Mouse (Mus musculus) lung, postnatal 0 days (tissue): Measurements from ENCODE around the gene Igsf8. TPM values are rescaled to one million over a fixed set of nuclear protein-coding genes. Genes with fewer than 3 reads are reported as not detected.

ENCODE experiments used
- ATAC-seq: fragments of 200-750 bp; cut with Nextera tagmentation; 2 replicates; pipeline ENCODE4 v1.8.0; 2017; ENCODE audit warnings: moderate library complexity
- DNase-seq: peaks from one replicate; pipeline ENCODE4 v3.0.0-alpha.2; 2016; ENCODE audit warnings: low spot score
- H3K27ac ChIP-seq: fragments of 300-500 bp; sonication (generic); 2 replicates; pipeline ENCODE4 v1.5.1; 2014; ENCODE audit warnings: antibody characterized with exemption, mild to moderate bottlenecking, low read length, mixed read lengths
- H3K27me3 ChIP-seq: fragments of 300-500 bp; sonication (generic); replicated peaks from 2 replicates; pipeline ENCODE4 v1.6.1; 2014; ENCODE audit warnings: low read length, mixed read lengths; ENCODE audit not compliant: insufficient read depth
- H3K36me3 ChIP-seq: fragments of 300-500 bp; sonication (generic); 2 replicates; pipeline ENCODE4 v1.6.1; 2014; ENCODE audit warnings: low read length, mixed read lengths; ENCODE audit not compliant: insufficient read depth
- H3K4me1 ChIP-seq: fragments of 300-500 bp; sonication (generic); 2 replicates; pipeline ENCODE4 v1.6.1; 2014; ENCODE audit warnings: antibody characterized with exemption, low read depth, low read length, mixed read lengths; ENCODE audit not compliant: insufficient read depth
- H3K4me2 ChIP-seq: fragments of 300-500 bp; sonication (generic); replicated peaks from 2 replicates; pipeline ENCODE4 v1.6.1; 2014; ENCODE audit warnings: low read depth, mild to moderate bottlenecking, low read length, moderate library complexity, mixed read lengths
- H3K4me3 ChIP-seq: fragments of 300-500 bp; sonication (generic); 2 replicates; pipeline ENCODE4 v1.5.1; 2014; ENCODE audit warnings: low read depth, low read length
- H3K9ac ChIP-seq: fragments of 300-500 bp; sonication (generic); replicated peaks from 2 replicates; pipeline ENCODE4 v1.6.1; 2014; ENCODE audit warnings: low read depth, mild to moderate bottlenecking
- H3K9me3 ChIP-seq: fragments of 300-500 bp; sonication (generic); 2 replicates; pipeline ENCODE4 v1.6.1; 2016; ENCODE audit warnings: low read length, mixed read lengths
- CTCF ChIP-seq: IDR thresholded peaks from 2 replicates; pipeline ENCODE4 v1.5.1; 2016; ENCODE audit warnings: antibody characterized with exemption, mild to moderate bottlenecking
- EP300 ChIP-seq: IDR thresholded peaks from 2 replicates; pipeline ENCODE4 v1.6.1; 2016; ENCODE audit warnings: antibody characterized with exemption, mild to moderate bottlenecking, control low read depth
- WGBS: fragments of 180-500 bp; shearing (Covaris S2); extraction: QIAGEN DNeasy Blood & Tissue Kit; methylation state at CpG from one replicate; pipeline ENCODE4 v1.1.7; 2014; 5-methylcytosine and 5-hydroxymethylcytosine counted together
- polyA plus RNA-seq: library from polyadenylated mRNA; unstranded; fragments of >200 nt; fragmentation: Nextera tagmentation; extraction: Ambion mirVana; gene quantifications from 2 replicates; pipeline ENCODE4 v1.2.1, GENCODE M21; 2015

Igsf8 gene
- polyA plus RNA-seq, 1 experiment from 2014 or later, result 30.0 TPM

DNA sequence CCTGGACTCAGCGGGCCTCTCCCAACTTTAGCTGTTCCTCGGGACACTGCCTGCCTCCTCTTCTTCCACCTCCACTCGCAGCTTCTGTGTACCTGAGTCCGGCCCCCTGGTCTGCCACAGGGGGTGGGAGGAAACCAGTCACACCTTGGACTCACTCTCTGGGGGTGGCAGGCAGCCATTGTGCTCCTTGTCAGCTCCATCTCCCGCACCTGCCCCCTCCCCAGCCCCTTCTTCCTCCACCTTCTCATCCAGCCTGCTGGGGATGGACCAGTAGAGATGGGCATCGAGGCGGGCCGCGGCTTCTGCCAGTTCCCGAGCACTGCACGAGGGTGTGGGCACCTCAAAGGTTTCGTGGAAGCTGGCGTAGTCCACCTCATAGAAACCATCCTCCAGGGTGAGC, 61.3 kb downstream of the Igsf8 start:
- H3K4me1 ChIP-seq, result no peaks in the 10 kb centered on the region; the same call in 1 of the 2 replicates
- no peak for DNase-seq
- H3K9me3 ChIP-seq, result no peaks in the 10 kb centered on the region
- peaks cover 24% of the 10 kb centered on the region; the same call in 1 of the 2 replicates for H3K27me3 ChIP-seq
- no peak overlapping the region for H3K27ac ChIP-seq
- H3K4me3 ChIP-seq, result no peak overlapping the region
- WGBS, result 57% methylated on average over 13 of the region's 13 CpGs
- no peak overlapping the region for H3K9ac ChIP-seq
- no peak for ATAC-seq
- H3K4me2 ChIP-seq, result no peak overlapping the region
- H3K36me3 ChIP-seq, result no peaks in the 10 kb centered on the region
- no peak for TF ChIP-seq CTCF
- TF ChIP-seq EP300, result no peak

DNA sequence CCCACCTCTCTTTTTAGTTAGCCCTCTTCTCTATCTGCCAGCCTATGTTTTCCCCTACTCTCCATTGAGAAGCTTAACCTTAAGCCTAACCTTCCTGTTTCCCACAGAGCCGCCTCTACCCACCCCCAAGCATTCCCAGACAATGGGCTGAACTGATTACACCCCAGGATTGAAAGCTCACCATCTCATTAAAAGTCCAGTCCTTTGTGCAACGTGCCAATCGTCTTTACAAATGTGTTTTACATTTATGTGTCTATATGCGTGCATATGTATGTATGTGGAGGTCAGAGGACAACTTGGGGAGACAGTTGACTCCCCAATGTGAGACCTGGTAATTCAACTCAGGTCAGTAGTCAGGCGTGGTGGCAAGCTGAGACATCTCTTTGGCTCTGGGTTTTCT, 61.9 kb downstream of the Igsf8 start:
- Histone ChIP-seq H3K9me3 (no peaks in the 10 kb centered on the region), H3K4me3 (no peak overlapping the region), H3K27ac (no peak overlapping the region), H3K27me3 (peaks cover 30% of the 10 kb centered on the region; the same call in 1 of the 2 replicates), H3K4me2 (no peak overlapping the region), H3K4me1 (no peaks in the 10 kb centered on the region; the same call in 1 of the 2 replicates), H3K36me3 (no peaks in the 10 kb centered on the region), H3K9ac (no peak overlapping the region)
- ATAC-seq (no peak), DNase-seq (no peak)
- 51% methylated on average over 5 of the region's 5 CpGs for WGBS
- no peak for TF ChIP-seq CTCF
- no peak for TF ChIP-seq EP300

DNA sequence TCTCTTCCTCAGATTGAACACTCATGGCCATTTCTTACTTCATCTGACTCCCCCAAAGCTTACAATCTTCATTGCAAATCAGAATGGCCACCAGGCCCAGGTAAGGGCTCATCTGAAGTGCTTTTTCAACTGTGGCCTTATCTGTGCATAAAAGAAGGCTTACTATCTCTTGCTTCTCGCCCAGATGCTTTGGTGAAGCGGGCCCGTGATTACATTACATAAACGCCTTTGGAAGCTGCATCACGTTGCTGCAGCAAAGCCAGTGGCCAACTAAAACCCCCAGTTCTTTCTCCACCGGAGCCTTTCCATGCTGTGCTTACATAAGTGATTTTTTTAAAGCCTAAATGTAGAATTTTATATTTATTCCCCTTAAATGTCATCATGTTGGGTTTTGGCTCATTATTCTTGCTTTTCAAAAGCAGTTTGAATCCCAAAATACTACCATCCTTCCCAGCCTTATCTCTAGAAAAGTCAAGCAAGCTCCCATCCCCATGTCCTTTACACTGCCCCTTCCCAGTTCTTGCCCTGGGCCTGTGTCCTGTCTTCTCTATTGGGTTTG, 62.4 kb downstream of the Igsf8 start:
- no peak overlapping the region for H3K27ac ChIP-seq
- TF ChIP-seq EP300, result no peak
- no peak for TF ChIP-seq CTCF
- H3K4me3 ChIP-seq, result no peak overlapping the region
- H3K9me3 ChIP-seq, result no peaks in the 10 kb centered on the region
- no peaks in the 10 kb centered on the region for H3K36me3 ChIP-seq
- DNase-seq, result no peak
- H3K4me2 ChIP-seq, result no peak overlapping the region
- H3K27me3 ChIP-seq, result peaks cover 35% of the 10 kb centered on the region; the same call in 1 of the 2 replicates
- no peak overlapping the region for H3K9ac ChIP-seq
- H3K4me1 ChIP-seq, result no peaks in the 10 kb centered on the region; the same call in 1 of the 2 replicates
- ATAC-seq, result no peak
- 55% methylated on average over 6 of the region's 6 CpGs for WGBS

DNA sequence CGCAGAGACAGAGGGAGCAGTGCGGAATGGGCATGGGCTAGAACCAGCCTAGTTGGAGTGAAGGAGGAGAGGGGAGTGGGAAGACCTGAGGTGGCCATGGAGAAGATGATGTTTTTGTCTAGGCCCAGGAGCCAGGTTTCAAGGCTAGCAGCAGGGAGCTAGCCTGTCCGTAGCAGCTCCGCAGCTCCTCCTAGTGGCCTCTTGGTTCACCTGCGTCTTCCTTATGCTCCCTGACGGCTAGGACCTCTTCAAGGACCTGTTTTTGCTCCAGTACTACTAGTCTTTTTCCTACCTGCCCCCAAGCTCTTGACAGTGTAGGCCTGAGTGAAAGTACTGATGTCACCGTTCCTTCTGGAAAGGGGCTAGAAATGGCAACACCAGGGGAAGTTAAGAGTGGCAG, 63.3 kb downstream of the Igsf8 start:
- H3K36me3 ChIP-seq, result no peaks in the 10 kb centered on the region
- no peaks in the 10 kb centered on the region for H3K9me3 ChIP-seq
- no peak overlapping the region for H3K27ac ChIP-seq
- TF ChIP-seq EP300 (no peak), CTCF (peak; percentile 95)
- H3K4me2 ChIP-seq, result no peak overlapping the region
- WGBS, result 14% methylated on average over 7 of the region's 7 CpGs
- no peak overlapping the region for H3K4me3 ChIP-seq
- peaks cover 39% of the 10 kb centered on the region; the same call in 1 of the 2 replicates for H3K27me3 ChIP-seq
- no peak overlapping the region for H3K9ac ChIP-seq
- DNase-seq, result peak; percentile 88
- peak; percentile 81 for ATAC-seq
- no peaks in the 10 kb centered on the region; the same call in 1 of the 2 replicates for H3K4me1 ChIP-seq

DNA sequence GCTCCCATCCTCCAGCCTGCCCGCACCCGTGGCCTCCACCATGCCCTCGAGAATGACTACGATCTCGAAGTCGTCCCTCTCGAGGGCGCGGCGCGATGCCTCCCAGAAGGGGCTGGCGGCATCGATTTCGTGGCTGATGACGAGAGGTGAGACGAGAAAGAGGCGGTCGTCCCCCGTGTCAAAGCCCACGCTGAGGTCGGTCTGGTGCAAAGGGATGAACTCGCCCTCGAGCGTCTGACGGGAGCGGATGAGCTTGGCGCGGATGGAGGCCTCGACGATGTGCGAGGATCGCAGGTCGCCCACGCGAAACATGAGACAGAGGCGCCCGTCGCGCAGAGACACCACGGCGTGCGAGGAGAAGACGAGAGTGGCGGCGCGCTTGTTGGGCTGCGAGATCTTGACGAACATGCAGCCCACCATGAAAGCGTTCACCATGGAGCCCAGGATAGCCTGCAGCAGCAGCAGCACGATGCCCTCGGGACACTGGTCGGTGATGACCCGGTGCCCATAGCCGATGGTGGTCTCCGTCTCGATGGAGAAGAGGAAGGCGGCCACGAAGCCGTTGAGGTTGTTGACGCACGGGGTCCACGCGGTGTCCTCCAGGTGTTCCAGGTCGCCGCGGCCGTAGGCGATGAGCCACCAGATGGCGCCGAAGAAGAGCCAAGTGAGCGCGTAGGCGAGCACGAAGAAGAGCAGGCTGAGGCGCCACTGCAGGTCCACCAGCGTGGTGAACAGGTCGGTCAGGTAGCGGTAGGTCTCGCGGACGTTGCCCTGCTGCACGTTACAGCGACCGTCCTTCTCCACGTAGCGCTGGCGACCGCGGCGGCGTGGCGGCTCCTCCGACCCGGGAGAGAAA, 64.5 kb downstream of the Igsf8 start:
- Histone ChIP-seq H3K9ac (no peak overlapping the region), H3K27me3 (peaks cover 39% of the 10 kb centered on the region; the same call in 1 of the 2 replicates), H3K4me1 (no peaks in the 10 kb centered on the region; the same call in 1 of the 2 replicates), H3K27ac (no peak overlapping the region), H3K36me3 (no peaks in the 10 kb centered on the region), H3K9me3 (no peaks in the 10 kb centered on the region), H3K4me3 (peak overlapping the region; percentile 37), H3K4me2 (peak overlapping the region; percentile 55)
- 20% methylated on average over 92 of the region's 94 CpGs for WGBS
- TF ChIP-seq EP300 (no peak), CTCF (peak; percentile 82)
- peak; percentile 75 for ATAC-seq
- DNase-seq, result peak; percentile 69

DNA sequence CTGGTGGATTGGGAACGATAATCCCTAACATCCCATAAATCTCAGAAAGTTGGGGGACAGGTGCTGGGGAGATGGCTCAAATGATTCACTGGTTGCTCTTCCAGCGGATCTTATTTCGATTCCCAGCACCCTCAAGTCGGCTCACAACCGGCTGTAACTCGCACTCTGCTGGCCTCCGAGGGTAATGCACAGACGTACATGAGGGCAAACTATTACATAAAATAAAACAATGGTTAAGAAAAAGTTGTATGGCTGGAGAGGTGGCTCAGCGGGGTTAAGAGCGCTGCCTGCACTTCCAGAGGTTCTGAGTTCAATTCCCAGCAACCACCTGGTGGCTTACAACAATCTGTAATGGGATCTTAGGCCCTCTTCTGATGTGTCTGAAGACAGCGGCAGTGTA, 65.2 kb downstream of the Igsf8 start:
- TF ChIP-seq CTCF (no peak), EP300 (no peak)
- peaks cover 39% of the 10 kb centered on the region; the same call in 1 of the 2 replicates for H3K27me3 ChIP-seq
- peak overlapping the region; percentile 55 for H3K4me2 ChIP-seq
- H3K9me3 ChIP-seq, result no peaks in the 10 kb centered on the region
- no peak overlapping the region for H3K4me3 ChIP-seq
- H3K36me3 ChIP-seq, result no peaks in the 10 kb centered on the region
- H3K4me1 ChIP-seq, result no peaks in the 10 kb centered on the region; the same call in 1 of the 2 replicates
- DNase-seq (no peak), ATAC-seq (no peak)
- no peak overlapping the region for H3K27ac ChIP-seq
- no peak overlapping the region for H3K9ac ChIP-seq
- 59% methylated on average over 11 of the region's 11 CpGs for WGBS
